Mouse (Mus musculus): ENCODE measurements around the gene Taar8a. TPM values are rescaled to one million over a fixed set of nuclear protein-coding genes. Genes with fewer than 3 reads are reported as not detected.
A peak's percentile ranks its signal among the peaks of the same experiment; 100 is the strongest.
"Not testable (repeated sequence)": the region's sequence is repeated elsewhere in the genome, so short reads cannot be mapped to it uniquely, and the experiment has no call there.

Taar8a gene
- polyA plus RNA-seq, 1 experiment from 2014 or later: not detected

DNA sequence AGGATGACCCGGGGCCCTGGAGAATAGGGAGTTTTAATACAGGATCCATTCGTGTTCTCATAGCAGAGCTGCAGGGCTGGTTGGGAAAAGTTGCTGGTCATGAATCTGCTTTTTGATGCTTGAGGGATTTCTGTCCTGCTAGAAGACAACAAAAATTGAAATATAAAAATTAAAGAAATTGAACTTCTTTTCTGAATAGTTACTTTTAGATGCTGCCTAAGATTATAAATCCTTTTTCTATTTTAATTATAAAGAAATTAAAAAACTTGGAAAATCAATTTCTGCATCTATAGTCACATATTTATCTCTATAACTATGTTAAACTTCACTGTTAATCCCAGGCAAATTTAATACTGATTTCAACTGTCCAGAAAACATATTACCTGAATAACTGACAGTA, 15.9 kb downstream of the Taar8a start, which contains the start of gene Taar8b:
Gene Taar8b, minus strand, starts transcription at position 101 of the 400 bp plus-strand sequence.
- Histone ChIP-seq H3K27ac (replicated peaks) (no peak within 1 kb of the TSS), H3K4me2 (replicated peaks) (no peak within 1 kb of the TSS), H3K4me1 (no peaks in the 10 kb centered on the region), H3K27me3 (no peaks in the 10 kb centered on the region), H3K9me3 (no peaks in the 10 kb centered on the region), H3K4me3 (no peak within 1 kb of the TSS), H3K36me3 (no peaks in the 10 kb centered on the region), H3K9ac (replicated peaks) (no peak within 1 kb of the TSS)
- no peak for ATAC-seq (ENCODE audit: low FRiP score, low read depth)
- WGBS: 71% methylated on average over 2 of the region's 2 CpGs

DNA sequence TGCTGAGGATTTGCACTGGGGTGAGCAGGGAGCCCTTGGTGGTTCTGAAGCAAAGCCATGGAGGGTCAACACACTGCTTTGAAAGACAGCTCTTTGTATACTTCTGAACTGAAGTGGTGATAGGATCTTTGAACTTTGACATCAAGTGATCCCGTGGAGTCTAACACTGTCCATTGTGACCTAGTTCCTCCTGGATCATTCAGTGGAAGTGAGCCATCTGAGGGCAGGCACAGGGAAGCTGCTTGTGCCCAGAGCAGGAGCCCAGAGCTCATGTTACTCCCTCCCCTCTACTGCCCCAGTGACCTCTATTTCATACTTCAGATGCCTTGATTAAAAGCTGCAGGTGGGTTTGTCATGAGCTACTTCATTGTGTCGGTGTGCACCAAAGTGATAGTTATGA, 20.7 kb downstream of the Taar8a start:
- not testable (repeated sequence) for H3K4me1 ChIP-seq; H3K4me2 ChIP-seq (replicated peaks); H3K27me3 ChIP-seq; H3K9ac ChIP-seq (replicated peaks); H3K27ac ChIP-seq (replicated peaks); H3K9me3 ChIP-seq; H3K4me3 ChIP-seq; H3K36me3 ChIP-seq; ATAC-seq (ENCODE audit: low FRiP score, low read depth)
- 81% methylated on average over 2 of the region's 2 CpGs for WGBS

DNA sequence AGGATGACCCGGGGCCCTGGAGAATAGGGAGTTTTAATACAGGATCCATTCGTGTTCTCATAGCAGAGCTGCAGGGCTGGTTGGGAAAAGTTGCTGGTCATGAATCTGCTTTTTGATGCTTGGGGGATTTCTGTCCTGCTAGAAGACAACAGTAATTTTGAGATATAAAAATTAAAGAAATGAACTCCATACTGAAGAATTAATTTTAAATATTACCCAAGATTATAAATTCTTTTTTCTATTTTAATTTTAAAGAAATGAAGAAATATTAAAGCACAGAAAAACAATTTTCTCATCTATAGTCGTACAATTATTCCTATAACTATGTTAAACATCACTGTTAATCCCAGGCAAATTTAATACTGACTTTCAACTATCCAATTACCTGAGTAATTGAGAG, 25.5 kb downstream of the Taar8a start, which contains the start of gene Taar8c:
Gene Taar8c, minus strand, starts transcription at position 101 of the 400 bp plus-strand sequence.
- not testable (repeated sequence) for H3K36me3 ChIP-seq; H3K4me3 ChIP-seq; H3K4me1 ChIP-seq; H3K9ac ChIP-seq (replicated peaks); H3K4me2 ChIP-seq (replicated peaks); H3K27me3 ChIP-seq; H3K27ac ChIP-seq (replicated peaks); H3K9me3 ChIP-seq; ATAC-seq (ENCODE audit: low FRiP score, low read depth)
- WGBS: 90% methylated on average over 1 of the region's 3 CpGs

DNA sequence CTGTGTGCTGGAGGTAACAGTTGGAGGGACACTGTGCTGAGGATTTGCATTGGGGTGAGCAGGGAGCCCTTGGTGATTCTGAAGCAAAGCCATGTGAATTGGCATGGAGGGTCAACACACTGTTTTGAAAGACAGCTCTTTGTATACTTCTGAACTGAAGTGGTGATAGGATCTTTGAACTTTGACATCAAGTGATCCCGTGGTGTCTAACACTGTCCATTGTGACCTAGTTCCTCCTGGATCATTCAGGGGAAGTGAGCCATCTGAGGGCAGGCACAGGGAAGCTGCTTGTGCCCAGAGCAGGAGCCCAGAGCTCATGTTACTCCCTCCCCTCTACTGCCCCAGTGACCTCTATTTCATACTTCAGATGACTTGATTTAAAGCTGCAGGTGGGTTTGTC, 27.0 kb downstream of the Taar8a start:
- not testable (repeated sequence) for H3K4me2 ChIP-seq (replicated peaks); ATAC-seq (ENCODE audit: low FRiP score, low read depth); H3K9me3 ChIP-seq; H3K9ac ChIP-seq (replicated peaks); H3K4me1 ChIP-seq; H3K27me3 ChIP-seq; H3K27ac ChIP-seq (replicated peaks); H3K36me3 ChIP-seq; H3K4me3 ChIP-seq
- WGBS: 67% methylated on average over 1 of the region's 1 CpGs

DNA sequence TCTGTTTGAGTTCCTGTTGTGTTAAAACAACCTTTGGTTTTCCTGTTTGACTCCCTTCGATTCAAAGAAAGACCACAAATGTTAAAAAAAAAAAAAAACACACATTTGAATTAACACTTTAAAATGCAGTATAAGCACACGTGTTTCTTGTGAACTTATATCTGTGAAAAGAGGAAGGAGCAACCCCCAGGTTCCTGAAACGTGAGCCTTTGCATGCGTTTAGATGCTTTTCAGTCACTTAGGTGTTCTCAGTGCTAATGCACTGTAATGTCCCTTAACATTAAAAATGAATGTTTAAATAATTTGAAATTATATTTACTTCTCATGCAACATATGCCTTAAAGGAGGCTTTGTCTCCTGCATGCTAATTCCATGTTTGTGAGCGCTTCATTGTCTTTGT, 31.4 kb downstream of the Taar8a start:
- no peaks in the 10 kb centered on the region; the same call in 1 of the 2 replicates for H3K4me1 ChIP-seq
- H3K4me3 ChIP-seq: no peak overlapping the region
- no peaks in the 10 kb centered on the region for H3K36me3 ChIP-seq
- H3K9me3 ChIP-seq: no peaks in the 10 kb centered on the region
- no peak for ATAC-seq (ENCODE audit: low FRiP score, low read depth)
- H3K9ac ChIP-seq (replicated peaks): no peak overlapping the region
- WGBS: 51% methylated on average over 5 of the region's 5 CpGs
- H3K27ac ChIP-seq (replicated peaks): no peak overlapping the region
- H3K27me3 ChIP-seq: 0 out of 2 replicates have a peak, but pooled peaks cover 3% of the 10 kb centered on the region
- no peak overlapping the region for H3K4me2 ChIP-seq (replicated peaks)

DNA sequence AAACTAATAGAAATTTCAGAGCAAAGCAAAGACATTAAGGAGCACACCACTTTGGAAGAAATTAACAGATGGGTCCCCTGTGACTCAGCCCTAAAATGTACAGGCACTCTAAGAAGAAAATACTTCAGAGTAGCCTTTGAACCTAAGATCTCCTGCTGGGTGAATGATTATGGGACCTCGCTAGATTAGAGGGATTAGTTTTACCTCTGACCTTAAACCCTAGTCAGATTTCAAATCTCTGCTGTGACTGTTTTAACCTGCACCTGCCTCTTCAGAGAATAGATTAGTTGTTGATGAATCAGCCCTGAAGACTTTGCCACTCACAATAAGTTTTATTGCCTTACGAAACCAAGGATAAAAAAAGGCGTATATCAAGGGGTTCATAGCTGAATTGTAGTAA, 31.9 kb downstream of the Taar8a start:
- Histone ChIP-seq H3K4me1 (no peaks in the 10 kb centered on the region; the same call in 1 of the 2 replicates), H3K4me3 (no peak overlapping the region), H3K4me2 (replicated peaks) (no peak overlapping the region), H3K36me3 (no peaks in the 10 kb centered on the region), H3K27me3 (0 out of 2 replicates have a peak, but pooled peaks cover 3% of the 10 kb centered on the region), H3K9ac (replicated peaks) (no peak overlapping the region), H3K27ac (replicated peaks) (no peak overlapping the region), H3K9me3 (no peaks in the 10 kb centered on the region)
- no peak for ATAC-seq (ENCODE audit: low FRiP score, low read depth)
- 40% methylated on average over 3 of the region's 3 CpGs for WGBS

DNA sequence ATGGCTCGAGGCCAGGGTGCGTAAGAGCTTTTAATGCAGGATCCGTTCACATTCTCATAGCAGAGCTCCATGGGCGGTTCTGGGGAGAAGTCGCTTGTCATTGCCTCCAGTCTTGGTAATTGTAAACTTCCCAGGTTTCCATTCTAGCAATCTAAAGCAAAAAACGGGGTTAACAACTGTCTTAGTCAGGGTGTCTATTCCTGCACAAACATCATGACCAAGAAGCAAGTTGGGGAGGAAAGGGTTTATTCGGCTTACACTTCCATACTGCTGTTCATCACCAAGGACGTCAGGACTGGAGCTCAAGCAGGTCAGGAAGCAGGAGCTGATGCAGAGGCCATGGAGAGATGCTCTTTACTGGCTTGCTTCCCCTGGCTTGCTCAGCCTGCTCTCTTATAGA, 33.1 kb downstream of the Taar8a start, which contains the start of gene Taar9:
Gene Taar9, minus strand, starts transcription at position 101 of the 400 bp plus-strand sequence.
- H3K9ac ChIP-seq (replicated peaks); ATAC-seq (ENCODE audit: low FRiP score, low read depth); H3K4me3 ChIP-seq; H3K4me1 ChIP-seq; H3K36me3 ChIP-seq; H3K9me3 ChIP-seq; H3K27me3 ChIP-seq; H3K4me2 ChIP-seq (replicated peaks); H3K27ac ChIP-seq (replicated peaks): not testable (repeated sequence)
- 86% methylated on average over 8 of the region's 8 CpGs for WGBS

DNA sequence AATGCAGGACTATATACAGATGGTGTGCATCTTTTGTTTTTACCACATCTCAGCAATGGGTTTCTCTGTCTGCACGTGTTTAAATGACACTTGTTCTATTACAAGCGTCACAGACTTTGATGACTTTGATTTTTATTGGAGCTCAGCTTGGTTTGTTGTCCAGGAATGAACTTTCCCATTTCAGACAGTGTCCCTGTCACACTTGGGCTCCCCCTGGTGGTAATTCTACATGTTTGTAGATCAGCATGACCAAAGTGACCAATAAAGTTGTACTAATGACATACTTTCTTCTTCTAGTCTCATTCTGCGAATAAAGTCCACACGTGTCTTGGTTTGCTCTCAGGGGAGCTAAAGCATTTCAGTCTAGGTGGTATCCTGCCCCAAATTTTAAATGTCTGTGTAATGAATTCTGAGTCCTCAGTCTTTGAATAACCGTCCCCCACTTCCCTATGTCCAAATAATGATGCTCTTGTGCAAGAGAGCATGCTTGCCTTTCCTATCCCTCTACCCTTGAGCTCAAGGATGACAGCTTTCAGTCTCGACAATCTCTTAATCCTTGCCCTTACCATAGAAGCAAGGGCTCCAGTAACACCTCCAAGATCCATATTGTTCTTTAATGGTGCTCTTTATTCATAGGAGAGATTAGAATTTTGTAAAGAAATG, 34.9 kb downstream of the Taar8a start:
- H3K4me1 ChIP-seq: no peaks in the 10 kb centered on the region; the same call in 1 of the 2 replicates
- H3K9ac ChIP-seq (replicated peaks): no peak overlapping the region
- WGBS: 53% methylated on average over 6 of the region's 6 CpGs
- peak; percentile 54; the same call in 1 of the 2 replicates for ATAC-seq (ENCODE audit: low FRiP score, low read depth)
- H3K4me2 ChIP-seq (replicated peaks): no peak overlapping the region
- no peak overlapping the region for H3K4me3 ChIP-seq
- H3K27ac ChIP-seq (replicated peaks): no peak overlapping the region
- H3K27me3 ChIP-seq: 0 out of 2 replicates have a peak, but pooled peaks cover 3% of the 10 kb centered on the region
- 0 out of 2 replicates have a peak, but pooled peaks cover 4% of the 10 kb centered on the region for H3K9me3 ChIP-seq
- no peaks in the 10 kb centered on the region for H3K36me3 ChIP-seq

Other genes with a start within 250 kb of the Taar8a start
- not detected in 2 replicates for gene Vnn3, start 225.0 kb upstream of the Taar8a start, polyA plus RNA-seq (2016; fragmentation: Nextera tagmentation; extraction: Ambion mirVana)
- 1.6 and 1.9 TPM in 2 replicates for gene Vnn1, start 181.8 kb upstream of the Taar8a start, polyA plus RNA-seq (2016; fragmentation: Nextera tagmentation; extraction: Ambion mirVana)
- gene Taar1, start 156.1 kb upstream of the Taar8a start, polyA plus RNA-seq (2016; fragmentation: Nextera tagmentation; extraction: Ambion mirVana): not detected in 2 replicates
- not detected in 2 replicates for gene Taar2, start 137.9 kb upstream of the Taar8a start, polyA plus RNA-seq (2016; fragmentation: Nextera tagmentation; extraction: Ambion mirVana)
- not detected in 2 replicates for gene Taar3, start 126.9 kb upstream of the Taar8a start, polyA plus RNA-seq (2016; fragmentation: Nextera tagmentation; extraction: Ambion mirVana)
- not detected in 2 replicates for gene Taar4, start 116.0 kb upstream of the Taar8a start, polyA plus RNA-seq (2016; fragmentation: Nextera tagmentation; extraction: Ambion mirVana)
- gene Taar5, start 105.8 kb upstream of the Taar8a start, polyA plus RNA-seq (2016; fragmentation: Nextera tagmentation; extraction: Ambion mirVana): not detected in 2 replicates
- not detected in 2 replicates for gene Taar6, start 90.9 kb upstream of the Taar8a start, polyA plus RNA-seq (2016; fragmentation: Nextera tagmentation; extraction: Ambion mirVana)
- not detected in 2 replicates for gene Taar7a, start 83.0 kb upstream of the Taar8a start, polyA plus RNA-seq (2016; fragmentation: Nextera tagmentation; extraction: Ambion mirVana)
- gene Taar7b, start 76.6 kb upstream of the Taar8a start, polyA plus RNA-seq (2016; fragmentation: Nextera tagmentation; extraction: Ambion mirVana): not detected in 2 replicates
- gene Taar7d, start 49.3 kb upstream of the Taar8a start, polyA plus RNA-seq (2016; fragmentation: Nextera tagmentation; extraction: Ambion mirVana): not detected in 2 replicates
- not detected in 2 replicates for gene Taar7e, start 38.9 kb upstream of the Taar8a start, polyA plus RNA-seq (2016; fragmentation: Nextera tagmentation; extraction: Ambion mirVana)
- not detected in 2 replicates for gene Taar7f, start 27.0 kb upstream of the Taar8a start, polyA plus RNA-seq (2016; fragmentation: Nextera tagmentation; extraction: Ambion mirVana)
- gene Taar8b, start 15.8 kb downstream of the Taar8a start, polyA plus RNA-seq (2016; fragmentation: Nextera tagmentation; extraction: Ambion mirVana): not detected in 2 replicates
- not detected in 2 replicates for gene Taar8c, start 25.4 kb downstream of the Taar8a start, polyA plus RNA-seq (2016; fragmentation: Nextera tagmentation; extraction: Ambion mirVana)
- gene Taar9, start 33.0 kb downstream of the Taar8a start, polyA plus RNA-seq (2016; fragmentation: Nextera tagmentation; extraction: Ambion mirVana): not detected in 2 replicates
- gene Stx7, start 72.8 kb downstream of the Taar8a start, polyA plus RNA-seq (2016; fragmentation: Nextera tagmentation; extraction: Ambion mirVana): 113 and 130 TPM in 2 replicates
- 1.8 and 2.0 TPM in 2 replicates for gene Moxd1, start 147.0 kb downstream of the Taar8a start, polyA plus RNA-seq (2016; fragmentation: Nextera tagmentation; extraction: Ambion mirVana)